Mouse (Mus musculus): Measurements from ENCODE around the gene Selenow.

GRCm38 (mm10) chr7:15918371-15918770, 3.8 kb downstream of the Selenow start:
- TF ChIP-seq POLR2A (IDR thresholded peaks at IDR 0.05; ENCODE audit: extremely low read depth, insufficient read depth, low read length): no peak
- no peak for TF ChIP-seq CTCF (IDR thresholded peaks at IDR 0.05; ENCODE audit: low read depth, low read length)

Measured in liver, adult 2 months (tissue).